Mouse (Mus musculus) T-cell, adult 2 months (primary cell): ENCODE measurements around the gene Tmem143.
"Not testable (repeated sequence)": the region's sequence is repeated elsewhere in the genome, so short reads cannot be mapped to it uniquely, and the experiment has no call there.

ENCODE experiments used
- DNase-seq: peaks from one replicate; pipeline ENCODE4 v3.0.0; 2022; ENCODE audit warnings: low spot score

Gene Tmem143

DNA sequence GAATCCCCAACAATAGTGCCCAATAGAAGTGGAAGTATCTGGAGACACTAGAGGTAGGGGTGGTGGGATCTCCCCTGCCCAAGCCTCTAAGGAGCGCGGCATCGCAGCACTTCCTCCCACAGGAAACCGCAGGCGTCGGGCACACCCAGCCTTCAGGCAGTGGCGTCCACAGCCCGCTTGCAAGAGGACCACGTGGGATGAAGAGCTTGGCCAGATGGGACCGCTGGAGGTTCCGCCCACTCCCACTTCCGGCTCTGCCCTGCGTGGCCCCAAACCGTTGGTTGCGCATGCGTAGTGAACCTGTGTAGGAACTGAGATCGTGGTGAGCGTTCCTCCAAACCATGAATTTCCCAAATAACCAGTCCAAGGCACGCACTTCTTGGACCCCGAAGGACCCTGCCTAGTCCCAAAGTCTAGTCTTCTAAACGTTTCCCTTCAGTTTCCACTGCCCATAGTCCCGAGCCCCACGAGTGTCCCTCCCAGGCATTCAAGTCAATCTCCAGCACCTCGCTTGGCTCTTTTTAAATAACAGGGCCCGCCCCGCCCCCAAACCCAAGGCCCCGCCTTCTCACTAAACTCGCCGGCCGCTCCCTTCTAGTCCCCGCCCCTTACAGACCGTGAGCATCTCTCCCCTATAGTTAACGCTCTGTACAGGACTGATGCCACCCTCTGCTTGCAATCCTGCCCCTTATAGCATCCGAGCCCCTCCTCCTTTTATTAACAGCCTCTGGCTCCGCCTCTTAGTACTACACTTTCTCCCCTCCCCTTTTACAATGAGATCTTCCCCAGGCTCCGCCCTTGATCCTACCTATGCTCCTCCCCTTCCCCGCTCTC lies 26.4 kb downstream of the Tmem143 start:
- DNase-seq, result peak; percentile 98

DNA sequence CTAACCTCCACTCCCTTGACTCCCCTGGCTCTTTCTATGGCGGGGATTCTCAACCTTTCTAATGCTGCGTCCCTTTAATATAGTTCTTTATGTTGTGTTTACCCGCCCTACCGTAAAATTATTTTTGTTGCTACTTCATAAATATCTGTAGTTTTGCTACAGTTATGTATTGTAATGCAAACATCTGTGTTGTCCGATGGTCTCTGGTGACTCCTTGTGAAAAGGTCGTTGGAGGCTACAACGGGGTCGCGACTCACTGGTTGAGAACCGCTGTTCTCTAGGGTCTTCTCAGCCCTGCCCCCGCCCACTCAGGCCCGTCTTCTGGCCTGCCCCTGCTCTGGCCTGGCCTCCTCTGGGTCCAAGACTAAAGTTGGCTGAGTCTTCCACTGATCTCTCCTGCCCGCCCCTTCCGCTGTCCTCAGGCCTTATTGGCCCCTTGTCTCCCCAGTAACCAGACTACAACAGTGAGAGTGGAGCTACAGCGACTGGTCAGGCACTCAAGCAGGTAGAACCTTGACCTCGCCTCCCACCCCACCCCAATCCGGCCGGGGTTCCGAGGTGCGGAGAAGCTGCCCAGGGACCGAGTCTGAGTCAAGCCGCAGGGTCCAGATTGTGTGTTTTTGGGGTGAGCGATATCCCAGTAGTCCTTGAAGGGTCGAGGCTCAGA lies 27.2 kb downstream of the Tmem143 start, which contains the start of gene Ccdc114:
Gene Ccdc114 (plus strand): TSS at position 311 of the 667 bp plus-strand sequence.
- DNase-seq, result peak; percentile 25

DNA sequence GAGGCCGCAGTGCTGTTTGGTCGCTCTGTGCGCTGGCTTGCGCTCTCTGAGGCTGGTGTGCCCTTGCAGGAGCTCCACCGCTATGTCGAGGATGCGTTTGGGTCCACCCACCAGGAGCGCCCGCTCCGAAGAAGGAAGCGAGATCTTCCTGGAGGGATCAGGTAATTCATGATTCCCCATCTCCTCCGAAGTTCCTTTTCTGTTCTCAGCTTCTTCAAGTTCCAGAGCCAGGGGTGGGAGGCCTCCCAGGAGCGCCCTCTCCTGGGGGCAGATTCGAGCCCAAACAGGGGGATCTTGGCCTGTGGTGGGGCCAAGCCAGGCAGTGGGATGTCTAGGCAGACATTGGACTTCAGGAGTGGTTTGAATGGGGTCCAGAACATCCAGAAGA lies 27.7 kb downstream of the Tmem143 start:
- peak; percentile 26 for DNase-seq

DNA sequence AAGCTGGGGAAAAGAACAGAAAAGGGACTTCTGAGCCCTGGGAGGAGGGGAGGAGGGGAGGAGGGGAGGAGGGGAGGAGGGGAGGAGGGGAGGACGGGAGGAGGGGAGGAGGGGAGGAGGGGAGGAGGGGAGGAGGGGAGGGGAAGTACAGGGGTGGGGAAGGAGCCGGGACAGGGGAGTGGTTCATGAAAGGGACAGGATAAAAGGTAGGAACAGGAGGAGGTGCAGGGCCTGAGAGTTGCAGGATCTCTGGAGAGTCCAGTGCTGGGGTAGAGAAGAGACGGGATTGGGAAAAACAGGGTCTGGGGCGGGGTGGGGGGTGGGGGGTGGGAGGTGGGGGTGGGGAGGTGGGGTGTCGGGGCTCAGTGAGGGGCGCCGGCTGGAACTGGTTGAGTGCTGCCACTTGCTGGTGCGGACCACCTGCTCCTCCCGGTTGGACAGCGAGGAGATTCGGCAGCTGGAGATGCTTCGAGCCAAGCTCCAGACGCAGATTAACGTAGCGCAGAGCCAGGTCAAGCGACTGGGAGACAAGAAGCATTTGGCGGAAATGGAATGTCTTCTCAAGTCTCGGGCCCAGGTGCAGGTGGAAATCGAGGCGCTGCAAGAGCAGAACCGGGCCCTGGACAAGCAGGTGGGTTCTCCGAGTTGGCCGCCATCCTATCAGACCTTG lies 32.0 kb downstream of the Tmem143 start:
- DNase-seq, result no peak

DNA sequence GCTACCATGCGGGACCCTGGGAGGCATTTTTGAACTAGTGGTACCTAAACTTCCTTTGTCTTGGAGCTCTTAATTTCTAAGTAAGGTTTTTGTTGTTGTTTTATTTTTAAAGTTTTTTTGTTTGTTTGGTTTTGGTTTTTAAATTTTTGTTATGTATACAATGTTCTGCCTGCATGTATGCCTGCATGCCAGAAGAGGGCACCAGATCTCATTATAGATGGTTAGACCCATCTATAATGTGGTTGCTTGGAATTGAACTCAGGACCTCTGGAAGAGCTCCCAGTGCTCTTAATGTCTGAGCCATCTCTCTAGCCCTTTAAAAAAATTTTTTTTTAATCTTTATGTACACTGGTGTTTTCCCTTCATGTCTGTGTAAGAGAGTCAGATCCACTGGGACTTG lies 32.9 kb downstream of the Tmem143 start:
- DNase-seq, result no peak

DNA sequence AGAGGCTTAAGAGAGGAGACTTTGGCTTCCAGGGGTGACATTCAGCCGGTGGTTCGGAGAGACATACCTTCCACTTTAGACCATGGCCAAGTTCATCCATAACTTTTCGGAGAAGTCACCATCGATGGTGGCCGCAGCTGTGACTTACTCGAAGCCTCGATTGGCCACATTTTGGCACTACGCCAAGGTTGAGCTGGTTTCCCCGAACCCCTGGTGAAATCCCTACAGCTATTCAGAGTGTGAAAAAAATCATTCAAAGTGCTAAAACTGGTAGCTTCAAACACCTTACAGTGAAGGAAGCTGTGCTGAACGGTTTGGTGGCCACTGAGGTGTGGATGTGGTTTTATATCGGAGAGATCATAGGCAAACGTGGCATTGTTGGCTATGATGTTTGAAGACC lies 37.0 kb downstream of the Tmem143 start:
- peak; percentile 34 for DNase-seq

DNA sequence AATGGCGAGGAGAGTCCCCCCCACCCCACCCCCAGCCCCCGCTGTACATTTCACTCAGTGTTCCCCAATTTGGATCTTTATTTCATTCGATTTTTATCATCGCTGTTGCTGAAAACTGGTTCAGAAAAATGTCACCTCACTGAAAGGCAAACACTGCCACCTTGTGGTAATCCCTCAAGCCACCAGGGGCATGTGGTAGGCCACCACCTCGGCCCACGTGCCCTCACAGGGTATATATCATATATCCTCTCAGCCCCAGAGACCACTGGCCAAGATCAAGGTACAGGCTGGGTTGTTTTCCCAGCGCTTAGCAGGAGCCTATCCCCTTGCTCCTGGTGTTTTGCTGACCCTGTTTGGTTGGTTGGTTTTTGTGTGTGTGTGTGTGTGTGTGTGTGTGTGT lies 38.4 kb downstream of the Tmem143 start:
- peak; percentile 79 for DNase-seq

DNA sequence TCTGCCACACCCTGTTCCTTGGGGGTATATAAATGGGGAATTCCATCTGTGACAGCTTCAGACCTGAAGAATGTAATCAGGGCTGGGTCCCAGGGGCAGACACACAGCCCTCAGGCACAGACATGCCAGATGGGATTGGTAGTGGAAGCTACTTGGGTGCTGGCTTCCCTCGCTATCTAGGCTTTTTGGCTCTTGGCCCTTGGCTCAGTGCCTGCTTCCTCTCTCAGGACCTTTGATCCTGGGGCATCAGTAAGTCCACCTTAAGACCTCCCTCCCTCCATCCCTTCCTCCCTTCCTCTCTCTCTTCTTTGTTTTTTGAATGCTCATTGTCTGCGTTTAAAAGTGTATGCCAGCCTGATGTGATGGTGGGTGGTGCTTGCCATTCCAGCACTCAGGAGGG lies 43.1 kb downstream of the Tmem143 start:
- no peak for DNase-seq

DNA sequence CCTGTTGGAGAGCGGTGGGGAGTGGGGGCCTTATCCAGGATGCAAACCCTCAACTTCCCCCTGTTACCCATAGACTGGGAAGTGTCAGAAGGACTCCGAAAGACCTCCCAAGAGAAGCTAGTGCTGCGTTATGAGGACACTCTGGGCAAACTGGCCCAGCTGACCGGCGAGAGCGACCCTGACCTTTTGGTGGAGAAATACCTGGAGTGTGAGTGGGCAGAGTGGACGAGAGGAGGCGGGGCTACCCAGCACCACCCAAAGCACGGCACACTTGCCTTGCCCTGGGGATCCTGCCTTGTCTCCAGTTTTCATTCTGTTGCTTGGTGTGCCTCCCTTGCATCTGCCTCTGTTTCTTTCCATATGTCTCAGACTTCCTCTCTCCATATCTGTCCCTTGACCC lies 45.2 kb downstream of the Tmem143 start:
- DNase-seq, result no peak

DNA sequence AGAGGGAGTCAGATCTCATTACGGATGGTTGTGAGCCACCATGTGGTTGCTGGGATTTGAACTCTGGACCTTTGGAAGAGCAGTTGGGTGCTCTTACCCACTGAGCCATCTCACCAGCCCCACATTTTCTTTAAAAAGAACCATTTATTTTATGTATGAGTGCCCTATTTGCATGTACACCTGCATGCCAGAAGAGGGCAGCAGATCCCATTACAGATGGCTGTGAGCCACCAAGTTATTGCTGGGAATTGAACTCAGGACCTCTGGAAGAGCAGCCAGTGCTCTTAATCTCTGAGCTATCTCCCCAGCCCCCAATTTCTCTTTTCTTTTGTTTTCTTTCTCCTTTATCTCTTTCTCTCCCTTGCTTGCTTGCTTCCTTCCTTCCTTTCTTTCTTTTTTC lies 46.5 kb downstream of the Tmem143 start:
- not testable (repeated sequence) for DNase-seq

DNA sequence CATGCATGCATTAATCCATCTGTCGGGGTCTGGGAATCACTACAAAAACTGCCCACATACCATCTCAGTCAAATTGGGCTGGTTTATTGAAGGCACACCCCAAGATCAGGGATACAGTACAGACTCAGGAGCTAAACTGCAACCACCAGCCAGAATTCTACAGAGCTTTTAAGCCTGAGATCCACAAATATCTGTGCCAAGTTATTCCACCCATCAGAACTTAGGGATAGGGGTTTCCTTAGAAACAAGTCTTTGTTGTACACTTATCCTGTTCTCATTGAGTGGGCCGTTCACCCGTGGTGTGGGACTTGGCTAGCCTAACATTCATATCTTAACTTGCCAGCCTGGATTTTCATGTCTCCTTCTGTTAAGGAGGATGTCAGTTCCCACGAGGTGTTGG lies 52.3 kb downstream of the Tmem143 start:
- no peak for DNase-seq

DNA sequence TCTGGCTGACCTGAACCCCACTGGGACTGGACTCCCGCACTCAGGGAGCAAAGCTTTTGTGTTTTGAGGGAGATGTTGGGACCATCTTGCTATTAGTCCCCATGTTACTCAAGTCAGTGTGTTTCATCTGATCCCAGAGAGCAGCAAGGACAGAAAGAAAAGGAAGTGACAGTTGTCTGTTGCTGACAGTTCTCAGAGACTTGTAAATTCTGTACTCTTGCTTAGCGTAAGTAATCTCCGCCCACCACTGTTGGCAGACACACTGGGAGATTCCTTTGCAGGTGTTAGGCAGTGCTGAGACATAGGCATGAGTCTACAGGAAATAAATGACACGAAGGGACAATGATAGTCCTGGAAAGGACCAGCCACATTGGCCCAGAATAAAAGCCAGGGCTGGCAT lies 59.9 kb downstream of the Tmem143 start:
- no peak for DNase-seq
